Mouse (Mus musculus) kidney, embryonic 16.5 days (tissue): ENCODE results near the gene Atg7. TPM values are rescaled to one million over a fixed set of nuclear protein-coding genes. Genes with fewer than 3 reads are reported as not detected.

Source experiments
- ATAC-seq: fragments of 200-750 bp; cut with Nextera tagmentation; 2 replicates; pipeline ENCODE4 v1.8.0; 2017; ENCODE audit warnings: moderate TSS enrichment; ENCODE audit not compliant: low FRiP score, low TSS enrichment
- H3K27ac ChIP-seq: fragments of 300-500 bp; sonication (generic); 2 replicates; pipeline ENCODE4 v1.5.1; 2014; ENCODE audit warnings: low read length
- H3K27me3 ChIP-seq: fragments of 300-500 bp; sonication (generic); 2 replicates; pipeline ENCODE4 v1.6.1; 2014; ENCODE audit warnings: low read length, control low read depth, mixed read lengths; ENCODE audit not compliant: insufficient read depth
- H3K36me3 ChIP-seq: fragments of 300-500 bp; sonication (generic); 2 replicates; pipeline ENCODE4 v1.6.1; 2014; ENCODE audit warnings: low read length, control low read depth, mixed read lengths; ENCODE audit not compliant: insufficient read depth
- H3K4me1 ChIP-seq: fragments of 300-500 bp; sonication (generic); 2 replicates; pipeline ENCODE4 v1.6.1; 2014; ENCODE audit warnings: low read length, control low read depth, mixed read lengths; ENCODE audit not compliant: insufficient read depth
- H3K4me2 ChIP-seq: fragments of 300-500 bp; sonication (generic); replicated peaks from 2 replicates; pipeline ENCODE4 v1.6.1; 2014; ENCODE audit warnings: low read depth, low read length
- H3K4me3 ChIP-seq: fragments of 300-500 bp; sonication (generic); 2 replicates; pipeline ENCODE4 v1.5.1; 2014; ENCODE audit warnings: mild to moderate bottlenecking, low read length
- H3K9ac ChIP-seq: fragments of 300-500 bp; sonication (generic); replicated peaks from 2 replicates; pipeline ENCODE4 v1.6.1; 2014; ENCODE audit warnings: low read length
- H3K9me3 ChIP-seq: fragments of 300-500 bp; sonication (generic); 2 replicates; pipeline ENCODE4 v1.6.1; 2016; ENCODE audit warnings: low read length, control low read depth
- WGBS: fragments of 180-500 bp; shearing (Covaris S2); extraction: QIAGEN DNeasy Blood & Tissue Kit; methylation state at CpG from one replicate; pipeline ENCODE4 v1.1.7; 2014; 5-methylcytosine and 5-hydroxymethylcytosine counted together
- polyA plus RNA-seq: library from polyadenylated mRNA; unstranded; fragments of >200 nt; fragmentation: Nextera tagmentation; extraction: Ambion mirVana; gene quantifications from 2 replicates; pipeline ENCODE4 v1.2.1, GENCODE M21; 2015

Atg7 gene
- polyA plus RNA-seq, 1 experiment from 2014 or later: 26.4 TPM

- H3K27me3 ChIP-seq: no peaks in the 10 kb centered on the region
- no peaks in the 10 kb centered on the region for H3K36me3 ChIP-seq
- H3K4me1 ChIP-seq: 0 out of 2 replicates have a peak, but pooled peaks cover 5% of the 10 kb centered on the region
- 59% methylated on average over 8 of the region's 8 CpGs for WGBS
- H3K9me3 ChIP-seq: no peaks in the 10 kb centered on the region
- H3K4me2 ChIP-seq: no peak overlapping the region
- no peak overlapping the region for H3K4me3 ChIP-seq
- no peak for ATAC-seq
- no peak overlapping the region for H3K27ac ChIP-seq
- no peak overlapping the region for H3K9ac ChIP-seq
These were observed 161.1 kb downstream of the Atg7 start for GRCm38 (mm10) chr6:114803915-114804535.

DNA sequence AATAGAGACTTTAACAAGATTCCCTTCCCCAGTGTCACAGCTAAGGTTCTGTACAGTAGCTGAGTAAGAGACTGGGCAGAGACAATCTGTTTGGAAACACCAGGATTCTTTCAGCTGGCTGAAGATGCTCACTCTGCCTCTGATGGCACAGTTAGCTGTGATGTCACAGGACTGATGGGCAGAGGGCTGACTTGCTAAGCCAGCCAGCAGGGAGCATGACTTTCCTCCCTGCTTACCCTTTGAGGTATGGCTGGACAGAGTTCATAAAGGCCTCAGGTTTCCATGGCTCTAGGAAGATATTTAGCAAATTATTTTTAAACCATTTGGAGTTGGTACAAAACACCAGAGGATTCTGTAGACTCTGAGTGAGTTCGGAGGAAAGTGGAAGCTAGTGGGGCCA, 162.0 kb downstream of the Atg7 start:
- no peak overlapping the region for H3K4me2 ChIP-seq
- H3K4me3 ChIP-seq: no peak overlapping the region
- H3K9ac ChIP-seq: no peak overlapping the region
- H3K36me3 ChIP-seq: no peaks in the 10 kb centered on the region
- no peak overlapping the region for H3K27ac ChIP-seq
- 0 out of 2 replicates have a peak, but pooled peaks cover 5% of the 10 kb centered on the region for H3K4me1 ChIP-seq
- H3K9me3 ChIP-seq: no peaks in the 10 kb centered on the region
- 69% methylated on average over 1 of the region's 1 CpGs for WGBS
- no peak for ATAC-seq
- no peaks in the 10 kb centered on the region for H3K27me3 ChIP-seq

GRCm38 (mm10) chr6:114805927-114806326, 163.0 kb downstream of the Atg7 start:
- Histone ChIP-seq H3K4me3 (no peak overlapping the region), H3K9me3 (no peaks in the 10 kb centered on the region), H3K4me2 (no peak overlapping the region), H3K27ac (no peak overlapping the region), H3K9ac (no peak overlapping the region), H3K27me3 (no peaks in the 10 kb centered on the region), H3K36me3 (no peaks in the 10 kb centered on the region), H3K4me1 (0 out of 2 replicates have a peak, but pooled peaks cover 5% of the 10 kb centered on the region)
- ATAC-seq: no peak
- WGBS: 93% methylated on average over 4 of the region's 4 CpGs

- Histone ChIP-seq H3K27ac (no peak overlapping the region), H3K4me3 (no peak overlapping the region), H3K9ac (no peak overlapping the region), H3K4me2 (no peak overlapping the region), H3K36me3 (no peaks in the 10 kb centered on the region), H3K9me3 (no peaks in the 10 kb centered on the region), H3K4me1 (0 out of 2 replicates have a peak, but pooled peaks cover 5% of the 10 kb centered on the region), H3K27me3 (no peaks in the 10 kb centered on the region)
- ATAC-seq: no peak
- 71% methylated on average over 3 of the region's 3 CpGs for WGBS
These were observed 164.6 kb downstream of the Atg7 start for GRCm38 (mm10) chr6:114807474-114807873.

DNA sequence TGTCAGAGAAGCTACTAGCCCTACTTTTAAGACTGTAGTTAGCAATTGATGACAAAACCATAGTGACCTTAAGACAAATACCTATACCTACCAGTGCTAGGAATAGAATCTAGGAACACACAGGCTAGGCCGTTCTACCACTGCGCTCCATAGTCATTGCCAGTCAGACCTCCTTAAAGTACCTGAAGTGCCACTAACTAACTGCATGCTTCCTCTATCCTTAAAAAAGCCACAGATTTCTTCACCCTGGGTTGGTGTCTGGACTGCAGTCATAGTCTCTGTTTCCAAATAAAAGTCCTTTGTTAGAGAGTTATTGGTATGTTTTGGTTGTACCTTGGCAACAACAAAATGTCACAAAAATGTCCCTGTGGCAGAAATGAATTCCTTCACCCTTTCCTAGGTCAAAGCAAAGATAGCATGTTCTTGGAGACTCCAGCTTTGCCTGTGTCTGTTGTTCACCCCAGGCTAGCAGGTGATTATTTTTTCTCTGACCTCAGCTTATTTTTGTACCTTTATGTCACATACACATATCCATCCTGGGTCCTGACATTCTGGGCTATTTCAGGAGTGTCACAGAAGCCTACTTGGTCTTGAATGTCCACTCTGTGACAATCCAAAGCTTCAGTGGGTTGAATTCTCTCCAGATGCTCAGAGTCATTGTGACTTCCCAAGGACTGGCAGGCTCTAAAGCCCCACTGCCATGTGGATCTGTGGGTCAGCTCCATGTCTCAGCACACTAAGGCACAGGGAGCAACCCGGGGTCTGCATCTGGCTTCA, 165.9 kb downstream of the Atg7 start:
- Histone ChIP-seq H3K4me3 (no peak overlapping the region), H3K36me3 (no peaks in the 10 kb centered on the region), H3K4me2 (no peak overlapping the region), H3K27me3 (no peaks in the 10 kb centered on the region), H3K9me3 (no peaks in the 10 kb centered on the region), H3K4me1 (0 out of 2 replicates have a peak, but pooled peaks cover 4% of the 10 kb centered on the region), H3K9ac (no peak overlapping the region), H3K27ac (no peak overlapping the region)
- ATAC-seq: no peak
- WGBS: 89% methylated on average over 3 of the region's 3 CpGs

DNA sequence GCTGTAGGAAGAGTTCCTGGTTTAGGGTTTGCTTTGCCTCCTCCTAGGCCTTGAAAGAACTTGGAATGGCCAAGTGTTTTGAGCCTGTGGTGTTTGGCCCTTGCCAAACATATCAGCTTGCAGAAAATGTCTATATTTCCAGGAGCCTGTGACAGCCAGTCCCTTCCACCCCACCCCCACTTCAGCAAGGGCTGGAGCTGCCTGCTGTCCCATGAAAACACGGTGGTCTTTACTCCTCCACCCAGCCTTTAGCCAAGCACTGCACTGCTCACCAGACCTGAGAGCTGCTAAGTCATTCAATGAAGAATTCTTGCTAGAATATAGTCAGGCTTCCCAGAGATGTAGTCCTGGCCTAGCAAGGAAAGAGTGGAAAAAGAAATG, 166.5 kb downstream of the Atg7 start:
- H3K4me2 ChIP-seq: no peak overlapping the region
- no peaks in the 10 kb centered on the region for H3K9me3 ChIP-seq
- ATAC-seq: no peak
- H3K27ac ChIP-seq: no peak overlapping the region
- no peak overlapping the region for H3K9ac ChIP-seq
- H3K27me3 ChIP-seq: no peaks in the 10 kb centered on the region
- no peak overlapping the region for H3K4me3 ChIP-seq
- 0 out of 2 replicates have a peak, but pooled peaks cover 3% of the 10 kb centered on the region for H3K4me1 ChIP-seq
- 25% methylated on average over 1 of the region's 1 CpGs for WGBS
- no peaks in the 10 kb centered on the region for H3K36me3 ChIP-seq

- no peak overlapping the region for H3K27ac ChIP-seq
- 86% methylated on average over 5 of the region's 5 CpGs for WGBS
- H3K9ac ChIP-seq: no peak overlapping the region
- no peak for ATAC-seq
- H3K4me1 ChIP-seq: 0 out of 2 replicates have a peak, but pooled peaks cover 3% of the 10 kb centered on the region
- H3K4me2 ChIP-seq: no peak overlapping the region
- no peaks in the 10 kb centered on the region for H3K9me3 ChIP-seq
- H3K4me3 ChIP-seq: no peak overlapping the region
- H3K36me3 ChIP-seq: no peaks in the 10 kb centered on the region
- no peaks in the 10 kb centered on the region for H3K27me3 ChIP-seq
These were observed 169.4 kb downstream of the Atg7 start for GRCm38 (mm10) chr6:114812322-114812721.

- Histone ChIP-seq H3K9ac (no peak overlapping the region), H3K4me2 (no peak overlapping the region), H3K9me3 (no peaks in the 10 kb centered on the region), H3K27me3 (no peaks in the 10 kb centered on the region), H3K27ac (no peak overlapping the region), H3K4me1 (0 out of 2 replicates have a peak, but pooled peaks cover 3% of the 10 kb centered on the region), H3K36me3 (no peaks in the 10 kb centered on the region), H3K4me3 (no peak overlapping the region)
- ATAC-seq: no peak
- 87% methylated on average over 4 of the region's 4 CpGs for WGBS
These were observed 169.9 kb downstream of the Atg7 start for GRCm38 (mm10) chr6:114812779-114813178.

- H3K9ac ChIP-seq: no peak overlapping the region
- H3K27ac ChIP-seq: no peak overlapping the region
- no peak for ATAC-seq
- H3K4me3 ChIP-seq: no peak overlapping the region
- WGBS: 43% methylated on average over 6 of the region's 6 CpGs
- H3K4me1 ChIP-seq: peaks cover 14% of the 10 kb centered on the region
- H3K36me3 ChIP-seq: no peaks in the 10 kb centered on the region
- no peaks in the 10 kb centered on the region for H3K9me3 ChIP-seq
- H3K4me2 ChIP-seq: no peak overlapping the region
- H3K27me3 ChIP-seq: no peaks in the 10 kb centered on the region
These were observed 171.4 kb downstream of the Atg7 start for GRCm38 (mm10) chr6:114814199-114814881.
